Mouse (Mus musculus) CH12F3 (cell line): ENCODE data around the gene Hoxc13.

ENCODE experiments used
- in situ Hi-C: fragments of 300-500 bp; cut with MboI; formaldehyde crosslinking; loops from 2 replicates; pipeline ENCODE4 v1.14.3; 2020; ENCODE audit warnings: low sequenced_read_pairs

Gene Hoxc13

GRCm38 (mm10) chr15:102936279-102936972 lies 15.5 kb downstream of the Hoxc13 start, which contains the start of gene Hoxc12:
TSS of gene Hoxc12 (plus strand) at chr15:102936757.
- in situ Hi-C loops: no loop called here

GRCm38 (mm10) chr15:102937036-102937666 lies 16.2 kb downstream of the Hoxc13 start:
- in situ Hi-C loops: no loop called here

- in situ Hi-C loops: no loop called here
These were observed 18.6 kb downstream of the Hoxc13 start for GRCm38 (mm10) chr15:102939256-102940155.

GRCm38 (mm10) chr15:102942739-102943467 lies 22.0 kb downstream of the Hoxc13 start:
- in situ Hi-C loops: no loop called here

- in situ Hi-C loops: no loop called here
These were observed 22.5 kb downstream of the Hoxc13 start for GRCm38 (mm10) chr15:102943468-102943813.

GRCm38 (mm10) chr15:102945185-102946077 lies 24.5 kb downstream of the Hoxc13 start:
- in situ Hi-C loops: no loop called here

GRCm38 (mm10) chr15:102947276-102947675 lies 26.4 kb downstream of the Hoxc13 start:
- in situ Hi-C loops: no loop called here

GRCm38 (mm10) chr15:102948842-102949241 lies 27.9 kb downstream of the Hoxc13 start:
- in situ Hi-C loops: no loop called here

- in situ Hi-C loops: no loop called here
These were observed 28.8 kb downstream of the Hoxc13 start for GRCm38 (mm10) chr15:102949696-102950095.

GRCm38 (mm10) chr15:102950877-102951276 lies 30.0 kb downstream of the Hoxc13 start:
- in situ Hi-C loops: no loop called here

GRCm38 (mm10) chr15:102953561-102953960 lies 32.7 kb downstream of the Hoxc13 start:
- in situ Hi-C loops: no loop called here

GRCm38 (mm10) chr15:102954192-102955006 lies 33.5 kb downstream of the Hoxc13 start, which contains the start of gene Hoxc11:
TSS of gene Hoxc11 (plus strand) at chr15:102954427.
- in situ Hi-C loops: no loop called here

GRCm38 (mm10) chr15:102955007-102955382 lies 34.1 kb downstream of the Hoxc13 start:
- in situ Hi-C loops: no loop called here

GRCm38 (mm10) chr15:102955833-102956640 lies 35.1 kb downstream of the Hoxc13 start:
- in situ Hi-C loops: no loop called here

- in situ Hi-C loops: no loop called here
These were observed 36.0 kb downstream of the Hoxc13 start for GRCm38 (mm10) chr15:102956906-102957305.

- in situ Hi-C loops: no loop called here
These were observed 38.8 kb downstream of the Hoxc13 start for GRCm38 (mm10) chr15:102959663-102960191.

- in situ Hi-C loops: no loop called here
These were observed 40.8 kb downstream of the Hoxc13 start for GRCm38 (mm10) chr15:102961728-102962127.

- in situ Hi-C loops: no loop called here
These were observed 41.6 kb downstream of the Hoxc13 start for GRCm38 (mm10) chr15:102962492-102962891.
